Mouse (Mus musculus): ENCODE data around the gene Edil3.

- TF ChIP-seq CTCF (IDR thresholded peaks at IDR 0.05; ENCODE audit: low read depth, low read length): no peak
- TF ChIP-seq POLR2A (IDR thresholded peaks at IDR 0.05; ENCODE audit: extremely low read depth, insufficient read depth, low read length): no peak
These were observed at the start of gene Edil3 for GRCm38 (mm10) chr13:88821440-88822331.

Data from liver, adult 2 months (tissue).